Mouse (Mus musculus) liver, embryonic 13.5 days (tissue): ENCODE measurements around the gene 1700001O22Rik. TPM values are rescaled to one million over a fixed set of nuclear protein-coding genes. Genes with fewer than 3 reads are reported as not detected.
A peak's percentile ranks its signal among the peaks of the same experiment; 100 is the strongest.

ENCODE experiments used
- ATAC-seq: fragments of 200-750 bp; cut with Nextera tagmentation; 2 replicates; pipeline ENCODE4 v1.8.0; 2017; ENCODE audit warnings: low read depth, mild to moderate bottlenecking, moderate number of reproducible peaks, moderate library complexity
- DNase-seq: peaks from one replicate; pipeline ENCODE4 v3.0.0; 2022
- H3K27ac ChIP-seq: fragments of 300-500 bp; sonication (generic); 2 replicates; pipeline ENCODE4 v1.5.1; 2015; ENCODE audit warnings: moderate library complexity, mild to moderate bottlenecking, inconsistent platforms
- H3K27me3 ChIP-seq: fragments of 300-500 bp; sonication (generic); 2 replicates; pipeline ENCODE4 v1.6.1; 2015; ENCODE audit warnings: mild to moderate bottlenecking, inconsistent platforms
- H3K36me3 ChIP-seq: fragments of 300-500 bp; sonication (generic); 2 replicates; pipeline ENCODE4 v1.6.1; 2015; ENCODE audit warnings: mild to moderate bottlenecking, inconsistent platforms
- H3K4me1 ChIP-seq: fragments of 300-500 bp; sonication (generic); replicated peaks from 2 replicates; pipeline ENCODE4 v1.6.1; 2015; ENCODE audit warnings: inconsistent platforms
- H3K4me2 ChIP-seq: fragments of 300-500 bp; sonication (generic); 2 replicates; pipeline ENCODE4 v1.6.1; 2015; ENCODE audit warnings: inconsistent platforms, mild to moderate bottlenecking, moderate library complexity
- H3K4me3 ChIP-seq: fragments of 300-500 bp; sonication (generic); replicated peaks from 2 replicates; pipeline ENCODE4 v1.5.1; 2015; ENCODE audit warnings: mild to moderate bottlenecking, inconsistent platforms
- H3K9ac ChIP-seq: fragments of 300-500 bp; sonication (generic); 2 replicates; pipeline ENCODE4 v1.6.1; 2015; ENCODE audit warnings: mild to moderate bottlenecking, inconsistent platforms
- H3K9me3 ChIP-seq: fragments of 300-500 bp; sonication (generic); replicated peaks from 2 replicates; pipeline ENCODE4 v1.6.1; 2016; ENCODE audit warnings: inconsistent platforms
- WGBS: fragments of 180-500 bp; shearing (Covaris S2); methylation state at CpG from one replicate; pipeline ENCODE4 v1.1.7; 2015; ENCODE audit not compliant: insufficient replicate concordance; 5-methylcytosine and 5-hydroxymethylcytosine counted together
- polyA plus RNA-seq: library from polyadenylated mRNA; unstranded; fragments of >200 nt; fragmentation: Nextera tagmentation; extraction: Ambion mirVana; gene quantifications from 2 replicates; pipeline ENCODE4 v1.2.1, GENCODE M21; 2015

Gene 1700001O22Rik
- polyA plus RNA-seq, 1 experiment from 2014 or later: 0.10 TPM

GRCm38 (mm10) chr2:30795271-30795888 is 8.1 kb downstream of the 1700001O22Rik start:
- H3K9me3 ChIP-seq: no peaks in the 10 kb centered on the region
- DNase-seq: no peak
- H3K27me3 ChIP-seq: peaks cover 56% of the 10 kb centered on the region
- H3K27ac ChIP-seq: no peak overlapping the region
- H3K4me3 ChIP-seq: peak overlapping the region; percentile 50
- peak overlapping the region; percentile 70 for H3K4me2 ChIP-seq
- H3K36me3 ChIP-seq: no peaks in the 10 kb centered on the region
- H3K4me1 ChIP-seq: peaks cover 25% of the 10 kb centered on the region
- ATAC-seq: no peak
- peak overlapping the region; percentile 56 for H3K9ac ChIP-seq
- WGBS: 64% methylated on average over 7 of the region's 7 CpGs

- DNase-seq: peak; percentile 80
- Histone ChIP-seq H3K36me3 (no peaks in the 10 kb centered on the region), H3K4me1 (peaks cover 25% of the 10 kb centered on the region), H3K4me2 (peak overlapping the region; percentile 70), H3K27me3 (peaks cover 47% of the 10 kb centered on the region), H3K4me3 (peak overlapping the region; percentile 50), H3K27ac (no peak overlapping the region), H3K9me3 (no peaks in the 10 kb centered on the region), H3K9ac (peak overlapping the region; percentile 56)
- WGBS: 7% methylated on average over 48 of the region's 48 CpGs
- peak; percentile 77 for ATAC-seq
Observed at GRCm38 (mm10) chr2:30794179-30795108, 9.0 kb downstream of the 1700001O22Rik start.

GRCm38 (mm10) chr2:30792061-30792460 is 11.4 kb downstream of the 1700001O22Rik start:
- Histone ChIP-seq H3K9ac (no peak overlapping the region), H3K4me1 (peaks cover 25% of the 10 kb centered on the region), H3K9me3 (no peaks in the 10 kb centered on the region), H3K27me3 (peaks cover 27% of the 10 kb centered on the region), H3K4me2 (no peak overlapping the region), H3K4me3 (no peak overlapping the region), H3K27ac (no peak overlapping the region), H3K36me3 (no peaks in the 10 kb centered on the region)
- ATAC-seq (no peak), DNase-seq (no peak)
- WGBS: 74% methylated on average over 7 of the region's 7 CpGs

GRCm38 (mm10) chr2:30787466-30787865 is 16.0 kb downstream of the 1700001O22Rik start:
- H3K4me1 ChIP-seq: peaks cover 30% of the 10 kb centered on the region

GRCm38 (mm10) chr2:30784078-30784994 is 19.1 kb downstream of the 1700001O22Rik start:
- no peak for DNase-seq
- peak; percentile 63 for ATAC-seq
- Histone ChIP-seq H3K4me2 (peak overlapping the region; percentile 60), H3K36me3 (no peaks in the 10 kb centered on the region), H3K4me1 (peaks cover 30% of the 10 kb centered on the region), H3K27me3 (peaks cover 32% of the 10 kb centered on the region), H3K27ac (peak overlapping the region; percentile 72), H3K9ac (peak overlapping the region; percentile 57), H3K9me3 (no peaks in the 10 kb centered on the region), H3K4me3 (peak overlapping the region; percentile 42)
- WGBS: 5% methylated on average over 39 of the region's 40 CpGs

More at GRCm38 (mm10) chr2:30787466-30787865, 16.0 kb downstream of the 1700001O22Rik start:
- Histone ChIP-seq H3K27ac (no peak overlapping the region), H3K36me3 (no peaks in the 10 kb centered on the region), H3K4me2 (no peak overlapping the region), H3K27me3 (peaks cover 36% of the 10 kb centered on the region), H3K4me3 (no peak overlapping the region), H3K9ac (no peak overlapping the region; the same call in 1 of the 2 replicates), H3K9me3 (no peaks in the 10 kb centered on the region)
- no peak for ATAC-seq
- 39% methylated on average over 4 of the region's 4 CpGs for WGBS
- DNase-seq: no peak

GRCm38 (mm10) chr2:30783346-30783745 is 20.1 kb downstream of the 1700001O22Rik start:
- Histone ChIP-seq H3K4me3 (peak overlapping the region; percentile 42; the same call in 1 of the 2 replicates), H3K36me3 (no peaks in the 10 kb centered on the region)
- under 1% methylated on average over 13 of the region's 13 CpGs for WGBS

GRCm38 (mm10) chr2:30782312-30783290 is 20.9 kb downstream of the 1700001O22Rik start:
- Histone ChIP-seq H3K4me2 (peak overlapping the region; percentile 60), H3K27ac (0 out of 2 replicates have a peak overlapping the region, but pooled peaks have one; percentile 32), H3K4me1 (peaks cover 47% of the 10 kb centered on the region), H3K4me3 (0 out of 2 replicates have a peak overlapping the region, but pooled peaks have one; percentile 42), H3K9me3 (no peaks in the 10 kb centered on the region), H3K27me3 (peaks cover 32% of the 10 kb centered on the region), H3K9ac (peak overlapping the region; percentile 58), H3K36me3 (no peaks in the 10 kb centered on the region)
- 65% methylated on average over 8 of the region's 8 CpGs for WGBS
- DNase-seq (no peak), ATAC-seq (no peak)

More at GRCm38 (mm10) chr2:30783346-30783745, 20.1 kb downstream of the 1700001O22Rik start:
- H3K4me2 ChIP-seq: peak overlapping the region; percentile 60
- H3K27me3 ChIP-seq: peaks cover 32% of the 10 kb centered on the region
- H3K4me1 ChIP-seq: peaks cover 39% of the 10 kb centered on the region
- ATAC-seq (no peak), DNase-seq (peak; percentile 29)
- H3K27ac ChIP-seq: 0 out of 2 replicates have a peak overlapping the region, but pooled peaks have one; percentile 32
- H3K9ac ChIP-seq: peak overlapping the region; percentile 58
- H3K9me3 ChIP-seq: no peaks in the 10 kb centered on the region

- no peak for DNase-seq
- Histone ChIP-seq H3K4me2 (no peak overlapping the region), H3K36me3 (no peaks in the 10 kb centered on the region), H3K4me3 (no peak overlapping the region), H3K4me1 (peaks cover 48% of the 10 kb centered on the region), H3K27ac (peak overlapping the region; percentile 8; the same call in 1 of the 2 replicates), H3K27me3 (peaks cover 6% of the 10 kb centered on the region), H3K9ac (no peak overlapping the region), H3K9me3 (no peaks in the 10 kb centered on the region)
- 36% methylated on average over 5 of the region's 5 CpGs for WGBS
- ATAC-seq: peak; percentile 52
Observed at GRCm38 (mm10) chr2:30779241-30779640, 24.2 kb downstream of the 1700001O22Rik start.

- no peaks in the 10 kb centered on the region for H3K9me3 ChIP-seq
- no peak overlapping the region for H3K4me2 ChIP-seq
- ATAC-seq (no peak), DNase-seq (no peak)
- 63% methylated on average over 4 of the region's 4 CpGs for WGBS
- H3K27me3 ChIP-seq: no peaks in the 10 kb centered on the region
- no peak overlapping the region for H3K4me3 ChIP-seq
- H3K9ac ChIP-seq: no peak overlapping the region
- H3K27ac ChIP-seq: no peak overlapping the region
- no peaks in the 10 kb centered on the region for H3K36me3 ChIP-seq
- H3K4me1 ChIP-seq: peaks cover 48% of the 10 kb centered on the region
Observed at GRCm38 (mm10) chr2:30778235-30778634, 25.2 kb downstream of the 1700001O22Rik start.

GRCm38 (mm10) chr2:30777266-30777665 is 26.2 kb downstream of the 1700001O22Rik start:
- no peak for ATAC-seq
- 64% methylated on average over 3 of the region's 3 CpGs for WGBS
- H3K4me1 ChIP-seq: peaks cover 50% of the 10 kb centered on the region

More at GRCm38 (mm10) chr2:30777266-30777665, 26.2 kb downstream of the 1700001O22Rik start:
- Histone ChIP-seq H3K9ac (no peak overlapping the region), H3K27ac (no peak overlapping the region), H3K4me3 (no peak overlapping the region), H3K27me3 (no peaks in the 10 kb centered on the region), H3K9me3 (no peaks in the 10 kb centered on the region), H3K36me3 (no peaks in the 10 kb centered on the region), H3K4me2 (no peak overlapping the region)
- DNase-seq: no peak
